Mouse (Mus musculus): ENCODE measurements around the gene Vrk1.

Vrk1 gene

DNA sequence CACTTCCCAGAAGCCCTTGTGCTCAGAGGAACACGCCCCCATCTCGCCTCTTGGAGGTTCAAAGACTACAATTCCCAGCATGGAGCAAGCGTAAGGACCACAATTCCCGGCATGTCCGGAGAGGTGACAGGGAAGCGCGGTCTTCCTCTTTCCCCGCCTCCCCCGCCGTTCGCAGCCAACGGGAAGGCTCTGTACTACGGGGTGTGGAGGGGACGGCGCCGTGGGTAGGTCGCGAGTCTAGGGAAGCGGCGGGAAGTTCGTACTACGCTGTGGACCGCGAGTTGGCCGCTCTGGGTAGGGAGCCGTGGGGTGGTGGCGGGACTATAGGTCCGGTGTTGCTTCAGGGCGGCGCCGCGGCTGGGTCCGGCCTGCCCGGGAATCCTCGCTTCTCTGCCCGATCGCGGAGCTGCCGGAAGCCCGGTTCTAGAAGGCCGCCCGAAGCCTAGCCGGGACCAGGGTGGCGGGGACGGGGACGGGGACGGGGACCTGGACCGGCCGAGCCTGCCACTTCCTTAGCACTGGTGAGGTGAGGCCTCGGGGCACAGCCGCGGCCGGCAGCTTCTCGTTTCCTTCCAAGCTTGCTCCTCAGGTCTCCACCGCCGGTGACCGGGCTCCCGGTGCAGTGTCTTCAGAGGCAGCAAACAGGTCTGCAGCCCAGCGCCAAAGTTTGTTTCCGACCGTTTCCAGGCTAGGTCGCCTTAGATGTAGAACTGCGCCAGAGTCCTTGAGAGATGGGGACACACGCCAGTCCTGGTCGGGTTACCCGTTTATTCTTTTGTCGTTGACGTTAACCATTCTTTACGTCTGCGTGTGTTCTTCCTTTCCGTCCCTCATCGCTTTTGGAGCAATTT is at the start of gene Vrk1:
Gene Vrk1, plus strand, starts transcription at position 164 of the 851 bp plus-strand sequence.
- peak; percentile 96 to 99 for DNase-seq

DNA sequence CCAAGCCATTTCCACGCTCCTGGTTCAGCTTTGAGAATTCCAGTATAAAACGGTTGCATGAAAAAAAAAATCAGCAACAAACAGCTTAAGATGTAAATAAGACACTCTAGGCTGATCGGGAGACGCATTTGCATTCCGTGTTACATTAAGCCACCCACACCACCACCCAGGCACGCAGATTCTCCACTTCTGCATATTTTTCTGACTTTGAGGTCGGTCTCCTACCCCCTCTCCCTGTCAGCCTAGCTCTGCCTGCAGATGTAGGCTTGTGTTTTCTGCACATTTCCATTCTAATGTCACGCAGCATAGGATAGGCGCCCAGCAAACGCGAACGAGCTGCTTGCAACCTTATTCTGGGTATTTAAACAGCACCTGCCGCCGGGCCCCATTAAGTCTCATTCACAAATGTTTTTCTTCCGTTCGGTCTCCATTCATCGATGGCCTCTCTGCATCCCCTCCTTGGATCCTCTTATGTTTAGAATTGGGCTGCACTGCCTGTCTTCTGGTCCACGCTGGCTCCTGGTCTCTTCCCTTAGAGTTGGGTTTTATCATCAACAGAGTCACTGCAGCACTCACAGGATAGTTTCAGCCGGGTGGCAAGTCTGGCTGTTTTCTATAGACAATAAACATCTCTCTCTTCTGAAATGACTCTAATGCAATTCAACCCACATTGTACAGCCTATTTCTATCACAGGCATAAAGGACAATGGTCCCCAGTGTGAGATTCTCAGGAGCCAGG is 49.3 kb upstream of the Vrk1 start:
- no peak for DNase-seq

DNA sequence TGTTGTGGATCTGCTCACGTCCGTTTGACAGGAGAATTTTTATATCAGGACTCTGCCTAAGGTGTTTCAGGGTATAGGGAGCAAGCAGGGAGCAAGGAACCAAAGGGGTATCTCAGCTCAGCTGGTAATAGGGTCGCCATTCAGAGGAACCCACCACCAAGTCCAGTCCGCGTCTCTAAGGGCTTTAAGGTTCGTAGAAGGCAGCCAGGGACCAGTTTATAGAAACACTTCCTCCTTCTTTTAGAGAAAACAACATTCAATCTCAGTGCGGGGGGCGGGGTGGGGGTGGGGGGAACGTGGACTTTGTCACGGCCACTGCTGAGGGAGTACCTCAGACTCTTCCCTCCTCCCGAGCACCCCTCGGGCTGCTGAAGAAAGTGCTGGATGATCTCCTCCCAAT is 48.4 kb upstream of the Vrk1 start:
- no peak for DNase-seq

DNA sequence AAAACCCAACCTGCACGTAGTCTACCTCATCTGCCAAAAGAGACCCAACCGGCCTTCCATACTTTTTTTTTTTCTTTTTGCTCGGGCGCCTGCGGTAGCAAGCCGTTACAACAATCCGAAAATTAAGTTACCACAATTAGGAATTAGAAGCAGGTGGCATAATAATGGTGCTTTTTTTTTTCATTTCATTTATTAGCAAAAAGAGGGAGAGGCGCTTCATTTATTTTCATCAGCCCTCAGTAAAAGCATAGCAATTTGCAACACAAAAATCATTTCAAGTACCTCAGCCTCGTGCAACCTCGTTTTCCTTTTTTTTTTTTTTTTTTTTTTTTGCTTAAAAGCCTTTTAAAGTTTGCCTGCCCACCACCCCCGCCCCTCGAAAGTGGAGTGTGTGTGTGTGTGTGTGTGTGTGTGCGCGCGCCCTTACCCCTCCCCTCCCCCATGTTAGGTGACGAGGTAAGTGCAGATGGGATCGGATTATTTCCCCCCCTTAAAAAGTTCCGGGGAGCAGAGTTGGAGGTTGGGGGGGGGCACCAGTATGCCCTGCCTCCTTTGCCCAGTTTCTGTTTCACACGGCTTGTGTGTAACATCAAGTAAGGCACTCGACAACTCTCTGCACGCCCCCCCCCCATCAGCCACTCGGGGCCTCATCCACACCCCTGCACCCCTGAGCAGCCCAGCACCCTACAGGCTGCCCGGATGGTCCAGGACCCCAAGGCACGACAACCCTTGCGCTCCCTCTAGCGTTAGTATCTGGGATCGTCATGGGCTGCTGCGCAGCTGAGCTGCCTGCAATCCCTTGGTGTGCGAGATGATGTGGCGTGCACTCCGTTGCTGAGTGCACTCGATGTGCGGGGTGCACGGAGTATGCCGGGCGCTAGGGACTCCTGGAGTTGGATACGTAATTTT is 47.7 kb upstream of the Vrk1 start:
- peak; percentile 82 to 92 for DNase-seq

DNA sequence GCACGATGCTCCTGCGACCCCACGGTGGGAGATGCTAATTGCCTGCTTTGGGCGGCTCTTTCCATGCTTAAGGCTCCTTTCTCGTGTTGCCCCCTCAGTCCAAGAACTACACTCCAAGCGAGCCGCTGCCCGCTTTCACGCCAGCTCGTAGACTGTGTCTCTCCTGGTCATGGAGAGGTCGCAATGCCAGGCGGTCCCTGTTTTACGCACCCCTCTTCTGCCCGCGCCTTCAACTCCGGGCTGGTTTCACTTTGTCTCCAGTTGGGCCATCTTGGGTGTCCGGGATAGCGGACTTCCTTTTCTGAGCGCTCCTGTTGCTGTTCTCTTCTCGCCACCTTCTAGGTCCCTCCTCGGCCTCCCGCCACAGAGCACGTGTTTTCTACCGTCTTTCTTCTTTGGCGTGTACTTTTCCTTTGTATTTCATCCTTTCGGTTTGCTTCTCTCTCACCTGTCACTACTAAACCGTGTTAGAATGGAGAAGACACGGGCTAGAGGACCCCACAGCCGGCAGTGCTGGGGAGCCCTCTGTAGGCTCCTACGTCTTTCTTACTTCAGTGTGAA is 46.9 kb upstream of the Vrk1 start:
- DNase-seq: peak in 1 of 2 experiments; percentile 39

DNA sequence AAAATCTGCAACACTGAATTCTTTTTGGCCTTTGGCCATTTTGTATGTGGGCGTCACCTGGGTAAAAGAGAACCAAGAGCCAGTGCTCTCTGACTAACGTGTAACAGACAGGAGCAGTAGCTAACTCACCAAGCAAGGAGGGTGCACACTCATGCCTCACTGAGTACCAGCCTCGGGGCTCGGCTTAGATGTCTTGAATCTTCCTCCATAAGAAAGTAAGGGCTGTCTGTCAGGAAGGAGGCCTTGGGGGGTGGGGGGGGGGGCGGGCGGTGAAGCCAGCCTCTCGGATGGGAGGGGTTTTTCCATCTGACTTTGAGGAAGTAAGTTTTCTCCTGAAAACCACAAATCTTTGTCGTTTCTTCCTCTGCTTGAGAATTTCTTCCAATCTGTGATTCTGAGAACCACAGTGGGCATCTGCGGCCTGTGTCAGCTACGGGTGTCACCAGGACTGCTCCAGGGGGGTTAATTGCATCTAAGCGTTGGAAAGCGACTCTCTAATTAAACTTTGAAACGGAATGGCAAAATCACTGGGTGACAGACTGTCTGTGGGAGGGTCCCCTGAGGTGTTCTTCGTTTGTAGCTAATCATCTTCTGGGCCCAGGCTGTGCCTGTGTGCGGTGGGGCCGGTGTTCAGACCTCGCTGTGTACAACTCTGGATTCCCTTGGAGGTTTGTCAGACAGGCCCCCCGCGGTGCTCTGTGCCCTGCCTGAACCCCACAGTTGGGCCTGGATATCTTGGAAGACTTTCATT is 43.0 kb upstream of the Vrk1 start:
- DNase-seq: no peak

DNA sequence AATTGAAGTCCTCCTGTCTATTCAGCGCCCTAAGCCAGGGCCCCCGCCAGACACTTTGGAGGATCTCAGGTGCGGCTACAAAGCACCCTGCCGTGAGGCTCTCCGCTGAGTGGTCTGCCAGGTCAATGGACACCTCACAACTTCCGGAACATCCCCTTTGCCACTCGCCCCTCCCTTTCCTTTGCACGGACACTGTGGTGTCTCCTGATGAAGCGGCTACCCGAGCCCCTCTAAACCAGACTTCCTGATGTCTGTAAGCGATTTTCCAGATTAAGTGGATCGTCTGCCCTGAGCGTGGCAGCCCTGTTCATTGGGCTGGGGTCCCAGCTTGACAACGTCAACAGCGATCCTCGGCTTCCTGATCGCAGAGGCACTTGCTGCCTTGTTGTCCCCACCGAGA is 42.2 kb upstream of the Vrk1 start:
- DNase-seq: no peak

DNA sequence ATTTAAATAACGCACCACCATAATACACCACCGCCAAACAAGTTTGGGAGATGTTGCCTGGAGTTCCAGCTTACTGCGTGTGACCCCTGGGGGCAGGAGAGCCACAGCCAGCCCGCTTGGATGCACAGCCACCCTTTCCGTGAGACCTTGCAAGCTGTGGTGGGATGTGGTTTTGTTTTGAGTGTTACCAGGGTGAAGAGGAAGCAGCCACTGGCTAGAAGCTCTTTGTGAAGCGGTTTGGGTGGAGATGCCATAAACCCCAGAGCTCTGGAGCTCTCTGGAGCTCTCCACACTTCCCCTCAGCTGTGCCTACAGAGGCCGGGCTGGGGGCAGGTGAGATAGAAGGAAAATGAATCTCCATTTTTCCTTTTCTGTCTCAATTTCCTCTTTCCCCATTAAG is 38.8 kb upstream of the Vrk1 start:
- DNase-seq: peak in 1 of 2 experiments; percentile 8

DNA sequence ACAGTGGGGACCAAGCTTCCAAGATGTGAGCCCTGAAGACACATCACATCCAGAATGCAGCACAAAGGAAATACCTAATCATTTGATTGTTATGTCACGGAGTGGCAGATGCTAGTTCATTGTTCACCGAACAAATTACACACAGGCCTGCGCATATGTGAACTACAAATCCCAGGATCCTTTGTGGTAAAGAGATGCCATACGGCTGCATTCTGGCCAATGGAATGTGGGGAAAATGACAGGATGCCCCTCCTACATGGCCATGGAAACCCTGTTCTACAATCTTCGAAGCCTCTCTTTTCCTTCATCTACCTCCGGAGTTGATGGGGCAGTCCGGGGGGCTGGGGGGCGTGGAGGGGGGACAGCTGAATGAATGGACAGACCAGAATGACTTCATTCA is 37.4 kb upstream of the Vrk1 start:
- DNase-seq: no peak

DNA sequence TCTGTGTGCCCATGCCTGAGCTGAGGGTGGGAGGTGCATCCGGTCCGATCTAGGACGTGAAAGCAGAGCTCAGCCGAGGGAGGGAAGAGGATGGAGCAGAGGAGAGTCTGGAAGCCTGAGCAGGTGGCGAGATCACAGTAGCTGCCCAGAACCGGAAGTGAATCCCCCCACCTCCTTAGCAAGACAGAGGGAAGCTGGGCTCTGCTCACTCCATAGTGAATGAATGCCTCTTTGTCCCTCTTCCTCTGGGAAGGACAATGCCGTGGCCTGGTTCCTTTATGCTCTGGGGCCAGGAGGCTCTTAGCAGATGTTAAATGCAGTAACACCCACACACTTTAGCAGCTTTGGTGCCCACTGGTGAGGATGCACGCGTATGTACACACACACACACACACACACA is 36.3 kb upstream of the Vrk1 start:
- DNase-seq: no peak

DNA sequence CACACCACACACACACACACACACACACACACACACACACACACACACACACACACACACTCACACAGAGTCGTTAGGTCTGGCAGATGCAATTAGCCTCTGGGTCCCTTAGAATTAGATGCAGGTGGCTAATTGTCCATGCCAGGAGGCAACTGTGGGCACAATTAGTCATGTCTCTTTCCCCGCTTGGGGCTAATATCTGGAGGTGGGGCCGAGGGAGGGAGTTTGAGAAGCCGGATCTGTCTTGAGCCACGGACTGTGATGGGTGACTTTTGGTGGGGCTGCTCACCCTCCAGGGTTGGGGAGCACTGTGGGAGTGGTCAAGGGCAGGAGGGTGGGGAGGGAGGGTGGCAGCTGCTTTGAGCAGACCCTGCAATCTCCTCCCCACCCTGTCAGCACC is 35.9 kb upstream of the Vrk1 start:
- DNase-seq: no peak

DNA sequence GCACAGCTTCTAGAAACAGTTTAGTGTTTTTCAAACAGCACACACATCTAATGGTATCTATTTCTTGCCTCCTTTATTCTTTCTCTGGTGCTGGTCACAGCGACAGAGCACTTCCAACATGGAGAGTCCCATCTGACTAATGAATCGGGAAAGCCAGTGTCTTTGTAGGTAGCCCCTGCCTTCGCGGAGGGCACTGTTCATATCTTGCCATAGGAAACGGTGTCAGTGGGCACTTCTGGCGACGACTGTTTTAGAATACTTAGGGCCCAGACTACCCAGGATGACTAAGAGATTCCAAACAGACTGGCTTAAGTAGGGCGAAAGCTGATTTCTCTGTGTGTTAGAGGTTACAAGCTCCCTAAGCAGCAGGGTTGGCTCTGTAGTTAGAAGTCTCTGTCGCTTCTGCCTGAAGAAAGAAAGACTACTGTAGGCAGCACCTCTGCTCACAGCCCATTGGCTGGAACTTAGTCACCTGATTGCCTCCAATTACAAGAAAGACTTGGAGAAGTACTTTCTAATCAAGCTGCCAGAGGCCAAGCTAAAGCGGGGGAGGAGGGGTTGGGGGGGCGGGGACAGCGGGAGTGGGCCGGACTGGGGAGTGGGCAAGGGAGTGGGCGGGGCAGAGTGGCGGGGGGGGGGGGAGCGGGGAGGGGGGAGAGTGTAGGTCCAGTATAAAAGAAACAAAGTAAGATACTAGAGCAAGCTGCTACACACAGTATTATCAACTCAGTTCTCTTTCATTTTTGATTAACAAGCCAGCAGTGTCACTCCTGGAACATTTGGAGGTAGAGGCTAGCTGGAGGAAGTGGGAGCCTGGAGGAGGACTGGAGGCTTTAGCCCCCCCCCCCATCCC is 28.7 kb upstream of the Vrk1 start:
- peak; percentile 33 to 43 for DNase-seq

DNA sequence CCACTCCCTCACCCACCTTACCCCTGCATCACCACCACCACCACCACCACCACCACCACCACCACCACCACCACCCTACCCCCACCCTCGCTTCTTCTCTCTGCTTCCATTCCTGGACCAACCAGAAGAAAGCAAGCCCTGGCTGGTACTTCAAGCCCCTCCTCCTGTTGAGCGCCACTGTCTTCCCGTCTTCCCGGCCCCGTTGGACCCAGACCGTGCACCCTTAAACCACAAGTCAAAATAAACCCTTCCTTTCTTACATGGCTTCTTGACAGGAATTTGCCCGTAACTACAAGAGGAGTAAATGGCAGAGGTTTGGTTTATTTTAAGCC is 28.1 kb upstream of the Vrk1 start:
- no peak for DNase-seq

DNA sequence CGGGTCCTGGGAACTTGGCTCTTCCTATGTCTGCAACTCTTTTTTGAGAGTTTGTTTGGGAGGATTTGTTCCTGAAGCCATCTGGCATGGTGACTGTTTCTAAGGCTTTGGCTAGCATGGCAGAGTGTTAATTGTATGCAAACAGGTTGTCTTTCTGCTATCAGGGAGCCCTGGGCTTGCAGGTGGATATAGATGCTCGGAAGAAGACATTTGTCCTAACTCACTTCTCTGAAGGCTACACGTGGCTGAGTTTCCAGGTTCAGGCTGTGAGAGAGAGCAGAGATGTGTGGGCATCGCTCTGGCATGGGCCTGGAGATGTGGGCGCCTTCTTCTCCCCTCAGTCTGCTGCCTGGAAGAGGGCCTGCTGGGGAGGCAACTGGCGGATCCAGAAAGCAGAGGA is 27.4 kb upstream of the Vrk1 start:
- no peak for DNase-seq

DNA sequence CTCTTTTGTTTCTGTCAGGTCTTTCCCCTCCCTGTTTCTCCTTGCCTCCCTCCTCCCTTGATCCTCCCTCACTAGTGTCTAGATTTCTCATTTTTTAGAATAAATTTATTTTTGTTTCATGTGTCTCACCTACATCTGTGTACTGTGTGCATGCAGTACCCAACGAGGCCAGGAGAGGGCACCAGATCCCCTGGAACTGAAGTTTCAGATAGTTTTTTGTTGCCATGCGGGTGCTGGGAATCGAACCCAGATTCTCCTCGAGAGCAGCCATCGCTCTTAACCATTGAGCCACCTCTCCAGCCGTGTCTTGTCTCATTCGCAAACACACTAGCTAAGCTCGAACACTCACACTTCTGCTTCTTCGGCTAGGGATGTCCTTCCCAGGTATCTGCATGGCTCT is 26.5 kb upstream of the Vrk1 start:
- no peak for DNase-seq

DNA sequence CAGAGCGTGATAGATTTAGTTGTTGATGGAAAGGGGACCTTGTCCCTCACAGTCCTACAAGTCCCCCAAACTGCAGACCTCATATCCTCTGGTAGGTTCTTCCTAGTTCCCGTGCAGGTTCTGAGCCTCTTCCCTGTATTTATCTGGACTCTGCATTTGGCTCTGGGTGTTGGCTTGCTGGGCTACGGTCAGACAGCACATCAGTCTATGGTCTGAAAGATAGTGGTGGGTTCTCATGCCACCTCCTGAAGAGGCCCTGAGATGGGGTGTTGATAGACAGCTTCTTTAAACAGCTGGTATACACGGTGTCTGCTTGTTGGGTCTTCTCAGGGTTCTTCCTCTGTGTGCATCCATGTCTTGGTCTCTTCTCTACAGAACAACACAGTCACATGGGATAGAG is 21.6 kb upstream of the Vrk1 start:
- DNase-seq: no peak

DNA sequence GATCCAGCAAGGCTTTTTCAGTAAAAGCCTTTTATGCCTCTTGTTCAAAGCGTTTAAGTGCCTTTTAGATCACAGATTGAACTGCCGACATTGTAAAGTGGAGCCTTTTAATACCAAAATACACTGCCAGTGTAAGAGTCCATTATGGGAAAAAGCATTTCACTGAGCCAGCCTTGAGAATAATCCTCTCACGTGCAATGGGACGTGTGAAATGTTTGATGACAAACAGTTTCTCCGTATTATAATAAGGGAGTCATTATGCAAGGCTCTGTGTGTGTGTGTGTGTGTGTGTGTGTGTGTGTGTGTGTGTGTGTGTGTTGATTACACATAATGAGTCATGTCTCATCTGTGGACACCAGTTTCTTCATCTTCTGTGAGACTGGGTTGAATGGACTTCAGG is 17.3 kb upstream of the Vrk1 start:
- no peak for DNase-seq

DNA sequence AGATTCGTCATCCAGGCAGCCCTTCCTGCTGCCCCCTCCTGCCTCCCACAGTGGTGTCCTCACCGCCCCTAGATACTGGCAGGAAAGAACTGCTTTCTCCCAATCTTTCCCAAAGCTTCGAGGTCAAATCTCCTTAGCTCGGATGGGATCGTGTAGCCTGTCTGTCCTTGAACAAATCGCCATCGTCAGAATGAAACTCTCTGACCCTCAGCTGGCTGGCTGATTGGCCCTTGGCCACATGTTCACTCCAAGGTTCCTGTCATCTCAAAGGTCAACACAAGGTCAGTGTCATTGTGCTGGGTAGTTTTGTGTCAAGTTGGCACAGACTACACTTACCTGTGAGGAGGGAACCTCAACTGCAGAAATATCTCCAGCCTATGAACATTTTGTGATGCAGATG is 16.7 kb upstream of the Vrk1 start:
- DNase-seq: no peak

DNA sequence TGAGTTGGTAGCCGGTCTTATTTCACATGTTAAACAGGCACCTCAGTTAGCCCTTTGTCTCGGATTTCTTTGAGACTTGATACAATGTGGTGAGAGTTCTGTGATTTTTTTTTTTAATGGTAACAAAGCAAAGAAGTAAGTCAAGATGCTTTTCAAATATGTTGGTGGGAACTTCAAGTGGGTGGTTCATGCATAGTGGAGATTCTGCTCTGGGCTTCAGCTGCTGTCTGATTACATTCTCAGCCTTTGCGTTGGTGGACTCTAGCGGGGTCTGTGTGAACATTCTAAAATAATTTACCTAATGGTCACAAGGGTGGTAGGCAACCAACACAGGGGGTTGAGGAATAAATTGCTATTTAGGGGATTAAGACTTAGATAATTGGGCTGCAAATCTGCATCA is 14.1 kb upstream of the Vrk1 start:
- DNase-seq: no peak

DNA sequence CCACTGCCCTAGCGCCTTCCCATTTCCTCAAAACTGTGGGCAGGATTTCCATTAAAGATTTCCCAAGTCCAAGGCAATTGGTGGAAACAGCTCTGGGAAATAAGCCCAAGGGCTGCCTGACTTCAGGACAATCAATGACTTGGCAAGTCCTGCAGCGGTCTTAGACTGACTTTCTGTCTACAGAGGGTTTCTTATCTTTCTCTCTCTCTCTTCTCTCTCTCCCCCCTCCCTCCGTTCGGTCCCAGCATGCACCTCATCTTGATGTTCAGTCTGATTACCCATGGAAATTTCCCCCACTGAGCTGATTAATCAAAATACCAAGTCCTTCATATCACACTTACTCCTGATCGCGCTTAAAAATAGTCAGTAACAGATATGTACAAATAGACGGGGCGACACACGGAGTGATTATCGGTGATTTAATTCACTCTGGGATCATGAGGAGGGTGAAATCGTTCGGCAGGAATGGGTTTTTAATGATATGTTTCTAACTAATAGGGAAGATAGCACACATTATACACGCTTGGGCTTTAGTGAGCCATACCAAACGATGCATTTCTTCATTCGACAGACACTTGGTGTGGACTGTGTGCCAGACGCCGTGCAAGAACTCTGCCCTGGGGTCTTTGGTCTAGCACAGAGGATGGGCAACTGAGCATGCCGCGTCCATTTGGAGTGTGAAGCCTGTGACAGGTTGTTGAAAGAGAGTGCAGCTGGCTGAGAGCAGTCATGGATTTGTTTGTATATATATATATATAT is 12.8 kb upstream of the Vrk1 start:
- no peak for DNase-seq

DNA sequence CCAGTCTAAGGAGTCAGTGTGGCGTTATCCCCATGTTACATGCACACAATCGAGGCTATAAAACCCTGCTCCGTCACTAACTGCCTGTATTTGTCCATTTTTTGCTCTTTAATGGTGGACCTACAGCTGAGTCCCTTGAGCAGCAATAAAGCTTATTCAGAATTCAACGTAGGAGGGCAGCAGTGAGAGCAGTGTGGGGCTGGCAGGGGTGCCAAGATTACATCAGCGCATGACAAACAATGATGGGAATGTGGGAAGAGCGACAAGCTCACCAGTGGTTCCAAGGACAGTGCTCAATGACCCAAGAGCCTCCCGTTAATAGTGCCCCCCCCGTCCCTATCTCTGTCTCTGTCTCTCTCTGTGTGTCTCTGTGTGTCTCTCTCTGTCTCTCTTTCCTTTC is 8.3 kb upstream of the Vrk1 start:
- no peak for DNase-seq
